Mouse (Mus musculus) heart, embryonic 10.5 days (tissue): ENCODE measurements around the gene Map3k9. TPM values are rescaled to one million over a fixed set of nuclear protein-coding genes. Genes with fewer than 3 reads are reported as not detected.

ENCODE experiments used
- DNase-seq: peaks from one replicate; pipeline ENCODE4 v3.0.0-alpha.2; 2017; ENCODE audit warnings: low spot score
- H3K27ac ChIP-seq: fragments of 300-500 bp; sonication (generic); 2 replicates; pipeline ENCODE4 v1.5.1; 2016; ENCODE audit warnings: mild to moderate bottlenecking
- H3K27me3 ChIP-seq: fragments of 300-500 bp; sonication (generic); 2 replicates; pipeline ENCODE4 v1.6.1; 2016; ENCODE audit warnings: mild to moderate bottlenecking; ENCODE audit not compliant: poor library complexity, insufficient read depth, severe bottlenecking
- H3K36me3 ChIP-seq: fragments of 300-500 bp; sonication (generic); 2 replicates; pipeline ENCODE4 v1.6.1; 2016; ENCODE audit warnings: mild to moderate bottlenecking, moderate library complexity
- H3K4me1 ChIP-seq: fragments of 300-500 bp; sonication (generic); 2 replicates; pipeline ENCODE4 v1.6.1; 2016; ENCODE audit warnings: mild to moderate bottlenecking
- H3K4me3 ChIP-seq: fragments of 300-500 bp; sonication (generic); 2 replicates; pipeline ENCODE4 v1.5.1; 2016; ENCODE audit warnings: mild to moderate bottlenecking, moderate library complexity
- H3K9me3 ChIP-seq: fragments of 300-500 bp; sonication (generic); 2 replicates; pipeline ENCODE4 v1.6.1; 2016; ENCODE audit warnings: mild to moderate bottlenecking, moderate library complexity
- WGBS: fragments of 180-500 bp; shearing (Covaris S2); methylation state at CpG from one replicate; pipeline ENCODE4 v1.1.7; 2016; 5-methylcytosine and 5-hydroxymethylcytosine counted together
- polyA plus RNA-seq: library from polyadenylated mRNA; unstranded; fragments of >200 nt; fragmentation: Nextera tagmentation; extraction: Ambion mirVana; gene quantifications from 2 replicates; pipeline ENCODE4 v1.2.1, GENCODE M21; 2016

Map3k9 gene
- polyA plus RNA-seq, 1 experiment from 2014 or later, result 0.59 TPM

DNA sequence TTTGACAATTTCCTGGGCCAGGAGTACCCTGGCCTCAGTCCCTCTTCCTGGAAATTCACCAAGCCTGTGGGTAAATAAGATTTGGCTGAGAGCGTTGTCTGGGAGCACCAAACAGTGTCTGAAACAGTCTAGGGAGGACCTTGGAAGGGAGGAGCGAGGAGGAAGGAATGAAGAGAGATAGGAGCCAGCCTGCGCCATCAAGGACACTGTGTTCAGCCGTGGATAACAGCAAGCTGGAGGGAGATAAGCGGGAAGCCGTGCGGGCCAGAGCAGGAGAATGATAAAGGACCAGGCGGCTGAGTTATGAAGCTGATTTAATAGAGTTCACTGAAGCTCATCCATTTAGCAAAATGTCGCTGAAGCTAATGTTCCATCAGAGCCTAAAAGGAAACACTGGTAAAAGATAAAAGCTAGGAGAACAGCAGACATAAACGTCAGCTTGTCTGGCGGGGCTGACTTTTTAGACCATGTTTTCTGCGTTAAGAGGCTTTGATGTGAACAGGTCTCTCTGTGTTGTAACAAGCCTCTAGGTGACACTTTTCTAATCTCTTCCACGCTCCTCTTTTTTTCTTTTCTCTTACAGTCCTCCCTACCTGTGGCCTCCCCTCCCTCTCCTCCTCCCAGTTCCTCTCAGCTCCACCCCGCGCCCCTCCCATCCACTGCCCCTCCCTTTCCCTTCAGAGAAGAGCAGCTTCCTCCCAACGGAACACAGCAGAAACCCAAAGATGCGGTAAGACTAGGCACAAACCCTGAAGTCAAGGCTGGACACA, 26.0 kb upstream of the Map3k9 start:
- Histone ChIP-seq H3K4me1 (peaks cover 42% of the 10 kb centered on the region), H3K36me3 (no peaks in the 10 kb centered on the region; the same call in 1 of the 2 replicates), H3K27me3 (no peaks in the 10 kb centered on the region), H3K27ac (peak overlapping the region; percentile 85), H3K4me3 (peak overlapping the region; percentile 61), H3K9me3 (no peaks in the 10 kb centered on the region)
- WGBS, result 7% methylated on average over 17 of the region's 17 CpGs
- peak; percentile 82 for DNase-seq

DNA sequence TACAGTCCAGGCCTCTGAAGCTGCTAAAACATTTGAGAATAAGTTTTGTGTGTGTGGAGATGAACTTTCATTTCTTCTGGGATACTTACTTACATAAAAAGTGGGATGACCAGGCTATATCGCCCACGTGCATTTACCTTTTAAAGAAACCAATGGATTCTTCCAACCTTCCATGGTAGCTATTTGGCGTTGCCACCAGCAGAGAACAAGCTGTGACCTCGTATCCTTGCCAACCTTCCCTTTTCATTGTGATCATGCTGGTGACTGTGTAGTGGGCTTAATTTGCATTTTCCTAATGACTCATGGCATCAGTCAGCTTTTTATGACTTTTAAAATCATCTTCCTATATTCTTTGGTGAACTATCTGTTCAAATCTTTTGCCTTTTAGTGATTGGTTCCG, 25.1 kb upstream of the Map3k9 start:
- DNase-seq, result no peak
- Histone ChIP-seq H3K9me3 (no peaks in the 10 kb centered on the region), H3K4me3 (no peak overlapping the region), H3K27ac (no peak overlapping the region; the same call in 1 of the 2 replicates), H3K4me1 (peaks cover 42% of the 10 kb centered on the region), H3K27me3 (no peaks in the 10 kb centered on the region), H3K36me3 (no peaks in the 10 kb centered on the region; the same call in 1 of the 2 replicates)
- 82% methylated on average over 5 of the region's 5 CpGs for WGBS

- peak; percentile 80 for DNase-seq
- Histone ChIP-seq H3K27me3 (no peaks in the 10 kb centered on the region), H3K36me3 (no peaks in the 10 kb centered on the region; the same call in 1 of the 2 replicates), H3K4me1 (peaks cover 31% of the 10 kb centered on the region), H3K27ac (peak overlapping the region; percentile 79), H3K4me3 (no peak overlapping the region), H3K9me3 (no peaks in the 10 kb centered on the region)
- WGBS, result 34% methylated on average over 7 of the region's 7 CpGs
Measured at GRCm38 (mm10) chr12:81803803-81804202, 22.8 kb upstream of the Map3k9 start.

- DNase-seq, result no peak
- Histone ChIP-seq H3K27me3 (no peaks in the 10 kb centered on the region), H3K4me1 (peaks cover 27% of the 10 kb centered on the region), H3K36me3 (no peaks in the 10 kb centered on the region; the same call in 1 of the 2 replicates), H3K9me3 (no peaks in the 10 kb centered on the region), H3K4me3 (no peak overlapping the region), H3K27ac (peak overlapping the region; percentile 79; the same call in 1 of the 2 replicates)
- 94% methylated on average over 3 of the region's 3 CpGs for WGBS
Measured at GRCm38 (mm10) chr12:81803016-81803415, 22.0 kb upstream of the Map3k9 start.

DNA sequence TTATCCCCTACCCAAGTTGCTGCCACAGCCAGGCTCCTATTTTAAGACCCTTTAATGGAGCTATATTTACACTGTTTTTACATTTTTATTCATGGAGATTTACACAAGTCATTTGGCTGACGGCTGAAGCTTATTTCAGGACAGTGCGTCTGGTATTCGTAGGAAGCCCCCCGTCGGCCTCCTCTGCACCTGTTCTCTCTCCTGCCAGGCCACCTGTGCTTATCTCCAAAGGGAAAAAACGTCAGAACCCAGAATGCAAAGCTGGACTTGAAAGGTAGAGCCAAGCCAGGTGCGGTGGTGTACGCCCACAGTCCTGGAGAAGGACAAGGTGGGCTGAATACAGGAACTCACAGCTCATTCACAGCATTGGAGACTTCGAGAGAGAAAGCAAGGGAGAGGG, 20.2 kb upstream of the Map3k9 start:
- DNase-seq, result no peak
- WGBS, result 74% methylated on average over 9 of the region's 9 CpGs
- Histone ChIP-seq H3K4me1 (peaks cover 10% of the 10 kb centered on the region), H3K4me3 (no peak overlapping the region), H3K27ac (no peak overlapping the region), H3K36me3 (no peaks in the 10 kb centered on the region; the same call in 1 of the 2 replicates), H3K27me3 (no peaks in the 10 kb centered on the region), H3K9me3 (no peaks in the 10 kb centered on the region)

DNA sequence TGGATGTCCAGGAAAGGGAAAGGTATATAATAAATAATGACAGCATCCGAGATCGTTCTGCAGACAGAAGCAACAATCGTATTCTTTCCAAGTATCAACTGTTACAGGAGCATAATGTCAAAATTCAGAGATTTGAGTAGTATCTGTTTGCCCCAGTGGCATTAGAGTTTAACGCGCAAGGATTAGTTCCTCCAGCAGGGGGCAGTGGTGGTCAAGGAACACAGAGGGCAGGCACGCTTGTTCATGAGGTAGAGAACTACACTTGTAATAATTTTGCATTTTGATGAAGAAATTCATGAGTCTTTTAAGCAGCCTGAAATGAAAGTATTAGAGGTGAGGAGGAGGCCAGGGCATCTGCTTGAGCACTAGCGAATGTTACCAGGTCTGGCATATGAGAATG, 15.6 kb upstream of the Map3k9 start:
- 8% methylated on average over 7 of the region's 7 CpGs for WGBS
- H3K36me3 ChIP-seq, result no peaks in the 10 kb centered on the region
- no peak overlapping the region for H3K27ac ChIP-seq
- H3K4me1 ChIP-seq, result peaks cover 13% of the 10 kb centered on the region
- H3K27me3 ChIP-seq, result no peaks in the 10 kb centered on the region
- no peak overlapping the region for H3K4me3 ChIP-seq
- H3K9me3 ChIP-seq, result no peaks in the 10 kb centered on the region
- no peak for DNase-seq

GRCm38 (mm10) chr12:81792511-81793218, 11.7 kb upstream of the Map3k9 start:
- Histone ChIP-seq H3K36me3 (no peaks in the 10 kb centered on the region), H3K9me3 (no peaks in the 10 kb centered on the region), H3K4me1 (peaks cover 13% of the 10 kb centered on the region), H3K27me3 (no peaks in the 10 kb centered on the region), H3K4me3 (no peak overlapping the region), H3K27ac (peak overlapping the region; percentile 53; the same call in 1 of the 2 replicates)
- no peak for DNase-seq
- WGBS, result 64% methylated on average over 6 of the region's 6 CpGs

- 58% methylated on average over 2 of the region's 2 CpGs for WGBS
- H3K27me3 ChIP-seq, result peaks cover 10% of the 10 kb centered on the region; the same call in 1 of the 2 replicates
- DNase-seq, result no peak
- peaks cover 9% of the 10 kb centered on the region for H3K4me1 ChIP-seq
- H3K27ac ChIP-seq, result no peak overlapping the region
- no peaks in the 10 kb centered on the region for H3K36me3 ChIP-seq
- H3K4me3 ChIP-seq, result no peak overlapping the region
- no peaks in the 10 kb centered on the region for H3K9me3 ChIP-seq
Measured at GRCm38 (mm10) chr12:81789499-81789898, 8.5 kb upstream of the Map3k9 start.

DNA sequence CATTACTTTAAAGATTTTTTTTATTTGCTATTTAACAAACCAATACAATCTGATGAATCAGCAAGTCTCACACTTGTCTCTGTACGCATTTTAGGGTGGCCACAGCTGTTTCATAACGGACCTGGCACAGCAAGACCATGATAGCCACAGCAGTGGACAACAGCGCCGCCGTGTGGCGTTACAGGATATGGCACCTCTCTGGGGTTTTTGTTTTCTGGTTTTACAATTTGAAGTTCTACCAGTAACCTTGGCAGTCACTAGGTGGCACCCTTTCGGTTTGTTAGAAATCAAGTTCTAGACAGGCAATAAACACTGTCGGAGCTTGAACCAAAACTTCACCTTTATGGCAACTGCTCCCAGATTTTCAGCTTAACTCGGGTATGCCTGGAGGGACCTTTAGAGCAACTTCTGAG, 7.7 kb upstream of the Map3k9 start:
- Histone ChIP-seq H3K4me3 (no peak overlapping the region), H3K36me3 (no peaks in the 10 kb centered on the region), H3K27me3 (peaks cover 10% of the 10 kb centered on the region; the same call in 1 of the 2 replicates), H3K4me1 (peaks cover 9% of the 10 kb centered on the region), H3K27ac (no peak overlapping the region), H3K9me3 (no peaks in the 10 kb centered on the region)
- DNase-seq, result peak; percentile 94
- WGBS, result 6% methylated on average over 9 of the region's 9 CpGs

DNA sequence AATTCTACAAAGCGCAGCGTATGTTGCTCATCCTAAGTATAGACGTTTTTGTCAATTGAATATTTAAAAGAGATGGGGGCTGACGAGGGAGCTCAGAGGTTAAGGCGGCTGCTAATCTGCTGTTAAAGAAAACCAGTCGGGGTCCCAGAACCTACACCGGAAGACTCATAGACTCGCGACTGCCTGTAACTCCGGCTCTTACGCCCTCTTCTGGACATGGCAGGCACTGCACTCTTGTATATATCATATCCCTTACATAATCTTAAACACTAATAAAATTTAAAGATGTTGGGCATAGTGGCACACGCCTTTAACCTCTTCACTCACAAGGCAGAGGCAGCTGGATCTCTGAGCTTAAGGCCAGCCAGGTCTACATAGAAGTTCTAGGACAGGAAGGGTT, 6.3 kb upstream of the Map3k9 start:
- DNase-seq, result no peak
- no peak overlapping the region for H3K27ac ChIP-seq
- WGBS, result 40% methylated on average over 12 of the region's 12 CpGs

DNA sequence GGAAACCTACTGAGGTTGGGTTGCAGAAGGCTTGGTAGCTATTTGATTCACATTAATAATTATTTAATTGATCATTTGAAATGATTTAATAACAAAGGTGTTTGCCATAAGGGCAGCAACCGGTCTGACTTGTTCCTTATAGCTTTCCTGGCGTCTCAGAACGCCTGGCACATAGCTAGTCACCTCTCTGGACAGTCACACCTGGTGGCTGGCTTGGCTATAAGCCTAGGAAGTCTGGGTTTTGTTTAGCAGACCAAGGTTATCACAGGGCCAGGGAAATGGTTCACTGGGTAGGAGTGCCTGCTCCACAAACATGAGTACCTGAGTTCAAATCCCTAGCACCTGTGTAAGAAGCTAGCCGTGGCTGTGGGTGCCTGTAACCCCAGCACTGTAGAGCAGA, 2.3 kb upstream of the Map3k9 start:
- DNase-seq, result no peak
- Histone ChIP-seq H3K36me3 (no peaks in the 10 kb centered on the region), H3K4me1 (peaks cover 16% of the 10 kb centered on the region), H3K27ac (no peak overlapping the region), H3K9me3 (no peaks in the 10 kb centered on the region), H3K27me3 (peaks cover 57% of the 10 kb centered on the region), H3K4me3 (no peak overlapping the region)
- WGBS, result 65% methylated on average over 4 of the region's 4 CpGs

More for the DNA sequence above, 6.3 kb upstream of the Map3k9 start:
- no peaks in the 10 kb centered on the region for H3K4me1 ChIP-seq
- no peaks in the 10 kb centered on the region for H3K36me3 ChIP-seq
- H3K4me3 ChIP-seq, result no peak overlapping the region
- H3K9me3 ChIP-seq, result no peaks in the 10 kb centered on the region
- H3K27me3 ChIP-seq, result peaks cover 24% of the 10 kb centered on the region

DNA sequence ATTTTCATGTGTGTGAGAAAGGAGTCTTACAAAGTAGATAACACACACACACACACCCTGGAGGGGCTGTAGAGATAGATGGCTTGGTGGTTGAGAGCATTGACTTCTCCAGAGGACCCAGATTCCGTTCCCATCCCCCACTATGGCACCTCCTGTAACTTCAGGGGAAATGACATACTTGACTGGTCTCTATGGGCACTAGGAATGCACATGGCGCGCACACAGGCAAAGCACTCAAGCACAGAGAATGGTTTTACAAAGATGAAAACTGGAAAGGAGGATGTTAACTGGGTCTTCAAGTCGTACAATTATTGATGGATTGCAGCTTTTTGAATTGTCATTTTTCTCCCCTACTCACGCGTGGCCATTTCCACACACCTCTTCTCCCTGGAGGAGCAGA, 1.6 kb upstream of the Map3k9 start:
- H3K27me3 ChIP-seq, result peaks cover 64% of the 10 kb centered on the region
- peaks cover 16% of the 10 kb centered on the region for H3K4me1 ChIP-seq
- no peak for DNase-seq
- H3K9me3 ChIP-seq, result no peaks in the 10 kb centered on the region
- H3K4me3 ChIP-seq, result no peak overlapping the region
- no peak overlapping the region for H3K27ac ChIP-seq
- 91% methylated on average over 6 of the region's 6 CpGs for WGBS
- H3K36me3 ChIP-seq, result no peaks in the 10 kb centered on the region
